Mouse (Mus musculus): ENCODE measurements at regions not wholly inside any gene's neighbourhood (a gene's known extent, or its start where the extent isn't known, plus 50 kb on each side); places are given as distances from the start of the nearest gene placed in this dataset.

DNA sequence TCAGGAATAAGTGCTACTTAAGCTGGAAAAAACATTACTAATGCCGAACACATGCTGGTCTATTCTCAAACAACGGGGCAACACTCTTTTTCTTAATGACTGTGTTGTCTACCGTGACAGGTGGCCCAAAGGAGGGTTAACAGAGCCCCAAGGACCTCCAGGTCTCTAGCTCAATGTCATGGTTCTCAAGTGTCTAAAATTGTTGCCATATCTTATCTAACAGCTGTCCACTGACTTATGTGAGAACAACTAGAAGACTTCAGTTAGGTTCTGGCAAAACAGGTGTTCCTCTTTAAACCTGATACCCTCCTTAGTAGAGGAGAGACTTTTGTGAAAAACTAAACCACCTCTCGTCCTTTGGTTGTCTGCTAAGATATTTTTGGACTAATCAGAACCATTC, 257.4 kb upstream of the Tbl1xr1 start:
- TF ChIP-seq CTCF (IDR thresholded peaks at IDR 0.05; ENCODE audit: extremely low read depth, insufficient read length, insufficient replicate concordance, low read depth, low read length) (no peak), POLR2A (IDR thresholded peaks at IDR 0.05; ENCODE audit: low read depth, low read length) (no peak)

Data from small intestine, adult 2 months (tissue).